Mouse (Mus musculus) testis, postnatal 14 days (tissue): Measurements from ENCODE around the gene Cd55.
A peak's percentile ranks its signal among the peaks of the same experiment; 100 is the strongest.
"Not testable (repeated sequence)": the region's sequence is repeated elsewhere in the genome, so short reads cannot be mapped to it uniquely, and the experiment has no call there.

Experiments
- DNase-seq: peaks from one replicate; pipeline ENCODE4 v3.0.0; 2021; ENCODE audit warnings: low spot score

Cd55 gene

GRCm38 (mm10) chr1:130462084-130462861 is at the start of gene Cd55:
TSS of gene Cd55 (minus strand) at chr1:130462744.
- DNase-seq, result peak; percentile 82

- DNase-seq, result no peak
Observed at GRCm38 (mm10) chr1:130511823-130512370, 49.4 kb upstream of the Cd55 start.

- DNase-seq, result no peak
Observed at GRCm38 (mm10) chr1:130508957-130509350, 46.4 kb upstream of the Cd55 start.

- DNase-seq, result no peak
Observed at GRCm38 (mm10) chr1:130508030-130508956, 45.7 kb upstream of the Cd55 start.

GRCm38 (mm10) chr1:130507408-130507807 is 44.9 kb upstream of the Cd55 start:
- no peak for DNase-seq

GRCm38 (mm10) chr1:130499962-130500361 is 37.4 kb upstream of the Cd55 start:
- no peak for DNase-seq

GRCm38 (mm10) chr1:130498331-130498730 is 35.8 kb upstream of the Cd55 start:
- DNase-seq, result no peak

- DNase-seq, result no peak
Observed at GRCm38 (mm10) chr1:130486816-130487545, 24.4 kb upstream of the Cd55 start.

- no peak for DNase-seq
Observed at GRCm38 (mm10) chr1:130485828-130486620, 23.5 kb upstream of the Cd55 start.

- no peak for DNase-seq
Observed at GRCm38 (mm10) chr1:130485376-130485775, 22.8 kb upstream of the Cd55 start.

GRCm38 (mm10) chr1:130474936-130475335 is 12.4 kb upstream of the Cd55 start:
- no peak for DNase-seq

GRCm38 (mm10) chr1:130474226-130474625 is 11.7 kb upstream of the Cd55 start:
- DNase-seq, result no peak

- DNase-seq, result no peak
Observed at GRCm38 (mm10) chr1:130470074-130470473, 7.5 kb upstream of the Cd55 start.

GRCm38 (mm10) chr1:130467453-130467852 is 4.9 kb upstream of the Cd55 start:
- no peak for DNase-seq

GRCm38 (mm10) chr1:130464173-130464572 is 1.6 kb upstream of the Cd55 start:
- DNase-seq, result no peak

GRCm38 (mm10) chr1:130462867-130463266 is 323 bp upstream of the Cd55 start:
- no peak for DNase-seq

GRCm38 (mm10) chr1:130455111-130455510 is 7.4 kb downstream of the Cd55 start:
- no peak for DNase-seq

- not testable (repeated sequence) for DNase-seq
Observed at GRCm38 (mm10) chr1:130442930-130443329, 19.6 kb downstream of the Cd55 start.

- no peak for DNase-seq
Observed at GRCm38 (mm10) chr1:130430920-130431319, 31.6 kb downstream of the Cd55 start.

- DNase-seq, result not testable (repeated sequence)
Observed at GRCm38 (mm10) chr1:130428667-130429066, 33.9 kb downstream of the Cd55 start.
